Mouse (Mus musculus) neural tube, embryonic 13.5 days (tissue): Measurements from ENCODE around the gene Olfr1349. TPM values are rescaled to one million over a fixed set of nuclear protein-coding genes. Genes with fewer than 3 reads are reported as not detected.
"Not testable (repeated sequence)": the region's sequence is repeated elsewhere in the genome, so short reads cannot be mapped to it uniquely, and the experiment has no call there.

ENCODE experiments used
- ATAC-seq: fragments of 200-750 bp; cut with Nextera tagmentation; 2 replicates; pipeline ENCODE4 v1.8.0; 2017; ENCODE audit warnings: low read depth, mild to moderate bottlenecking, moderate TSS enrichment, moderate library complexity
- H3K27ac ChIP-seq: fragments of 300-500 bp; sonication (generic); replicated peaks from 2 replicates; pipeline ENCODE4 v1.5.1; 2015; ENCODE audit warnings: moderate library complexity, mild to moderate bottlenecking, inconsistent platforms
- H3K27me3 ChIP-seq: fragments of 300-500 bp; sonication (generic); 2 replicates; pipeline ENCODE4 v1.6.1; 2015; ENCODE audit warnings: mild to moderate bottlenecking, inconsistent platforms
- H3K36me3 ChIP-seq: fragments of 300-500 bp; sonication (generic); 2 replicates; pipeline ENCODE4 v1.6.1; 2015; ENCODE audit warnings: mild to moderate bottlenecking, inconsistent platforms
- H3K4me1 ChIP-seq: fragments of 300-500 bp; sonication (generic); replicated peaks from 2 replicates; pipeline ENCODE4 v1.6.1; 2015; ENCODE audit warnings: inconsistent platforms
- H3K4me2 ChIP-seq: fragments of 300-500 bp; sonication (generic); 2 replicates; pipeline ENCODE4 v1.6.1; 2015; ENCODE audit warnings: inconsistent platforms, mild to moderate bottlenecking, moderate library complexity
- H3K4me3 ChIP-seq: fragments of 300-500 bp; sonication (generic); 2 replicates; pipeline ENCODE4 v1.5.1; 2015; ENCODE audit warnings: mild to moderate bottlenecking, inconsistent platforms
- H3K9ac ChIP-seq: fragments of 300-500 bp; sonication (generic); 2 replicates; pipeline ENCODE4 v1.6.1; 2015; ENCODE audit warnings: moderate library complexity, mild to moderate bottlenecking, inconsistent platforms
- H3K9me3 ChIP-seq: fragments of 300-500 bp; sonication (generic); 2 replicates; pipeline ENCODE4 v1.6.1; 2016; ENCODE audit warnings: inconsistent platforms
- WGBS: fragments of 180-500 bp; shearing (Covaris S2); methylation state at CpG from one replicate; pipeline ENCODE4 v1.1.7; 2015; 5-methylcytosine and 5-hydroxymethylcytosine counted together
- polyA plus RNA-seq: library from polyadenylated mRNA; unstranded; fragments of >200 nt; fragmentation: Nextera tagmentation; extraction: Ambion mirVana; gene quantifications from 2 replicates; pipeline ENCODE4 v1.2.1, GENCODE M21; 2015

Olfr1349 gene
- polyA plus RNA-seq, result not detected in 2 replicates

- 0 out of 2 replicates have a peak, but pooled peaks cover 4% of the 10 kb centered on the region for H3K9me3 ChIP-seq
- no peak for ATAC-seq
- no peaks in the 10 kb centered on the region for H3K4me1 ChIP-seq
- no peak within 1 kb of the TSS for H3K4me2 ChIP-seq
- H3K4me3 ChIP-seq, result no peak within 1 kb of the TSS
- no peak within 1 kb of the TSS for H3K9ac ChIP-seq
- 80% methylated on average over 5 of the region's 5 CpGs for WGBS
- H3K27ac ChIP-seq, result no peak within 1 kb of the TSS
- H3K27me3 ChIP-seq, result no peaks in the 10 kb centered on the region
- H3K36me3 ChIP-seq, result no peaks in the 10 kb centered on the region
Observed at GRCm38 (mm10) chr7:6522850-6523249, at the start of gene Olfr1349. Gene Olfr1349, minus strand, starts transcription at chr7:6522950.

DNA sequence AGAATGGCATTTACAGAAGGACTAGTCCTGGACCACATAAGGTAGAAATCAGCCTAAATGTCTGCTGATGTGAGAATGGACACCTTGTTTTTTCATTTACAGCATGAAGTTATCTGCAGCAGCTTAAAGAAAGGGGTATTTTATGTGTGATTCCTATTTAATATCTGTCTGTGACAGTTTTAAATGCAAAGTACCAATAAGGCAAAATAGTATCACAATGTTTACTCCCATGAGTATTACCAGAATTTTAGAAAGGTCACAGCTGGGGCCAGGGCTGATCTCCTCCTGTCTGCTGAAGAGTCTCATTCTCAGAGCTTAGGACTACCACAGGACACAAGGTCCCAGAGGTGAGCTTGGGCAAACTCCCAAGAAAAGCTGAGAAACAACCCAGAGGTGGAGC, 41.8 kb upstream of the Olfr1349 start, which contains the start of gene Olfr1350:
Olfr1350 (plus strand) TSS at position 301 of the 400 bp plus-strand sequence.
- ATAC-seq, result no peak
- H3K4me2 ChIP-seq, result no peak within 1 kb of the TSS
- no peaks in the 10 kb centered on the region for H3K27me3 ChIP-seq
- no peaks in the 10 kb centered on the region for H3K4me1 ChIP-seq
- H3K27ac ChIP-seq, result no peak within 1 kb of the TSS
- peaks cover 12% of the 10 kb centered on the region for H3K9me3 ChIP-seq
- no peaks in the 10 kb centered on the region for H3K36me3 ChIP-seq
- no peak within 1 kb of the TSS for H3K4me3 ChIP-seq
- no peak within 1 kb of the TSS for H3K9ac ChIP-seq

DNA sequence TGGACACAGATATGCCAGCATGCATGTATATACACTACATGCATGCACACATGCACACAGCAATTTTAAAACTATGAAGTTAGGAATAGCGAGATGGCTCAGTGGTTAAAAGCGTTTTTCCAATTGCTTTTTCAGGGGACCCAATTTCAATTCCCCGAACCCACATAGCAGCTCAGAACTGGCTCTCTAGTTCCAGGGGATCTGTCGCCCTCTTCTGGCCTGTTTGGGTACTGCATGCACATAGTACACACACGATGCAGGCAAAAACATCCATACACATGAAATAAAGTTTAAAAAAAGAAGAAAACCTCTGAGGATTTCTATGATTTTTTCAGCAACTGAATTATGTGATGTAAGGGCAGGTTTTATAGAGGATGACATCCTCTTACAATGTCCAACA, 3.4 kb upstream of the Olfr1349 start:
- Histone ChIP-seq H3K4me2 (no peak overlapping the region), H3K4me3 (no peak overlapping the region), H3K4me1 (no peaks in the 10 kb centered on the region), H3K27ac (no peak overlapping the region), H3K27me3 (no peaks in the 10 kb centered on the region), H3K36me3 (no peaks in the 10 kb centered on the region), H3K9ac (no peak overlapping the region), H3K9me3 (0 out of 2 replicates have a peak, but pooled peaks cover 4% of the 10 kb centered on the region)
- ATAC-seq, result no peak
- 61% methylated on average over 5 of the region's 5 CpGs for WGBS

GRCm38 (mm10) chr7:6525001-6525400, 2.3 kb upstream of the Olfr1349 start:
- no peak overlapping the region for H3K4me2 ChIP-seq
- no peak overlapping the region for H3K27ac ChIP-seq
- H3K9me3 ChIP-seq, result 0 out of 2 replicates have a peak, but pooled peaks cover 4% of the 10 kb centered on the region
- 58% methylated on average over 3 of the region's 3 CpGs for WGBS
- no peaks in the 10 kb centered on the region for H3K4me1 ChIP-seq
- no peak overlapping the region for H3K4me3 ChIP-seq
- H3K9ac ChIP-seq, result no peak overlapping the region
- no peaks in the 10 kb centered on the region for H3K27me3 ChIP-seq
- no peaks in the 10 kb centered on the region for H3K36me3 ChIP-seq
- ATAC-seq, result no peak

- Histone ChIP-seq H3K4me1 (no peaks in the 10 kb centered on the region), H3K9me3 (0 out of 2 replicates have a peak, but pooled peaks cover 2% of the 10 kb centered on the region), H3K4me3 (no peak overlapping the region), H3K27ac (no peak overlapping the region), H3K9ac (no peak overlapping the region), H3K27me3 (no peaks in the 10 kb centered on the region), H3K4me2 (no peak overlapping the region), H3K36me3 (no peaks in the 10 kb centered on the region)
- ATAC-seq, result no peak
- WGBS, result 46% methylated on average over 1 of the region's 1 CpGs
Observed at GRCm38 (mm10) chr7:6521666-6522065, 1.1 kb downstream of the Olfr1349 start.

- 94% methylated on average over 1 of the region's 1 CpGs for WGBS
Observed at GRCm38 (mm10) chr7:6508648-6509047, 14.1 kb downstream of the Olfr1349 start, which contains the start of gene Olfr1348. Gene Olfr1348, minus strand, starts transcription at chr7:6508748.

GRCm38 (mm10) chr7:6499655-6500054, 23.1 kb downstream of the Olfr1349 start, which contains the start of gene Olfr1347:
Gene Olfr1347, minus strand, starts transcription at chr7:6499755.
- H3K9me3 ChIP-seq, result no peaks in the 10 kb centered on the region
- H3K9ac ChIP-seq, result no peak within 1 kb of the TSS
- H3K4me3 ChIP-seq, result no peak within 1 kb of the TSS
- no peak within 1 kb of the TSS for H3K4me2 ChIP-seq
- 64% methylated on average over 1 of the region's 1 CpGs for WGBS
- H3K27ac ChIP-seq, result no peak within 1 kb of the TSS
- H3K27me3 ChIP-seq, result no peaks in the 10 kb centered on the region
- H3K4me1 ChIP-seq, result no peaks in the 10 kb centered on the region
- H3K36me3 ChIP-seq, result no peaks in the 10 kb centered on the region
- no peak for ATAC-seq

More at GRCm38 (mm10) chr7:6508648-6509047, 14.1 kb downstream of the Olfr1349 start, which contains the start of gene Olfr1348:
- Histone ChIP-seq H3K27ac (no peak within 1 kb of the TSS), H3K9ac (no peak within 1 kb of the TSS), H3K4me2 (no peak within 1 kb of the TSS), H3K9me3 (no peaks in the 10 kb centered on the region), H3K4me3 (no peak within 1 kb of the TSS), H3K4me1 (no peaks in the 10 kb centered on the region), H3K36me3 (no peaks in the 10 kb centered on the region), H3K27me3 (no peaks in the 10 kb centered on the region)
- ATAC-seq, result no peak

- Histone ChIP-seq H3K27me3 (no peaks in the 10 kb centered on the region), H3K4me1 (no peaks in the 10 kb centered on the region), H3K9ac (no peak within 1 kb of the TSS), H3K4me2 (no peak within 1 kb of the TSS), H3K4me3 (no peak within 1 kb of the TSS), H3K27ac (no peak within 1 kb of the TSS), H3K9me3 (0 out of 2 replicates have a peak, but pooled peaks cover 3% of the 10 kb centered on the region), H3K36me3 (no peaks in the 10 kb centered on the region)
- ATAC-seq, result no peak
- WGBS, result 40% methylated on average over 2 of the region's 2 CpGs
Observed at GRCm38 (mm10) chr7:6486841-6487240, 35.9 kb downstream of the Olfr1349 start, which contains the start of gene Olfr5. Gene Olfr5, minus strand, starts transcription at chr7:6486941.

DNA sequence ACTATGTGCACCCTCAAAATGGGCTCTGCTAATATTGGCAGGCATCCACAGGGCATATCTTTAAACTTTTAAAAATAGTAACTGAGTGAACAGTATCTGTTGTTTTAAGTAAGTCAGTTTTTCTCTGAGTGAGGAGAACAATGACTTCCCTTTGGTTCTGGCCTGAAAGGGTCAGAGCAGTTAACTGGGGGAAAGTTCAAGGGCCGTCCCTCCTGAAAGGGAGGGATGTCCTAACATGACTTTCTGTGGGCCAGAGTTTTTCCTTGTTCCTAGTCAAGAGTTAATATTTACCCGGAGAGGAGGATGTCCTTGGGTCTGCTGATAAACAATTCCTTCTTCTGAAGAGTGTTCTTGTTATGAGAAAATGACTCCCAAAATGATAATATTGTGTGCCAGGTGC, 45.1 kb downstream of the Olfr1349 start:
- not testable (repeated sequence) for H3K4me2 ChIP-seq, H3K27ac ChIP-seq, H3K4me3 ChIP-seq, H3K27me3 ChIP-seq, H3K36me3 ChIP-seq, H3K9me3 ChIP-seq, H3K4me1 ChIP-seq, ATAC-seq, H3K9ac ChIP-seq
- WGBS, result 83% methylated on average over 2 of the region's 2 CpGs

GRCm38 (mm10) chr7:6466951-6467350, 55.8 kb downstream of the Olfr1349 start, which contains the start of gene Olfr1346:
Gene Olfr1346, plus strand, starts transcription at chr7:6467101.
- Histone ChIP-seq H3K9me3 (no peaks in the 10 kb centered on the region), H3K4me2 (no peak within 1 kb of the TSS), H3K27ac (no peak within 1 kb of the TSS), H3K36me3 (no peaks in the 10 kb centered on the region), H3K27me3 (no peaks in the 10 kb centered on the region), H3K4me3 (no peak within 1 kb of the TSS), H3K4me1 (no peaks in the 10 kb centered on the region), H3K9ac (no peak within 1 kb of the TSS)
- no peak for ATAC-seq

Other genes with a start within 250 kb of the Olfr1349 start
- 17.7 and 17.8 TPM in 2 replicates for gene Zfp667, start 236.4 kb downstream of the Olfr1349 start, polyA plus RNA-seq
- gene Zfp583, start 191.7 kb downstream of the Olfr1349 start, polyA plus RNA-seq, result 10.4 and 14.0 TPM in 2 replicates
- gene Gm3854, start 179.2 kb downstream of the Olfr1349 start, polyA plus RNA-seq, result 6.7 and 7.4 TPM in 2 replicates
- gene Zfp78, start 159.7 kb downstream of the Olfr1349 start, polyA plus RNA-seq, result 3.5 and 4.5 TPM in 2 replicates
- 12.0 and 15.1 TPM in 2 replicates for gene Zfp28, start 139.7 kb downstream of the Olfr1349 start, polyA plus RNA-seq
- 2.8 and 3.2 TPM in 2 replicates for gene Smim17, start 124.2 kb downstream of the Olfr1349 start, polyA plus RNA-seq
- gene Gm20715, start 112.7 kb downstream of the Olfr1349 start, polyA plus RNA-seq, result not detected in 2 replicates
- 0.10 TPM in 1 of 2 replicates, not detected in the other for gene Olfr1344, start 84.3 kb downstream of the Olfr1349 start, polyA plus RNA-seq
- not detected in 2 replicates for gene Olfr1336, start 66.8 kb downstream of the Olfr1349 start, polyA plus RNA-seq
- not detected in 2 replicates for gene Olfr1346, start 55.8 kb downstream of the Olfr1349 start, polyA plus RNA-seq
- not detected in 2 replicates for gene Olfr5, start 36.0 kb downstream of the Olfr1349 start, polyA plus RNA-seq
- not detected in 2 replicates for gene Olfr1347, start 23.2 kb downstream of the Olfr1349 start, polyA plus RNA-seq
- gene Olfr1348, start 14.2 kb downstream of the Olfr1349 start, polyA plus RNA-seq, result not detected in 2 replicates
- not detected in 2 replicates for gene Olfr1350, start 41.9 kb upstream of the Olfr1349 start, polyA plus RNA-seq
- 2.6 and 3.0 TPM in 2 replicates for gene Zim1, start 173.5 kb upstream of the Olfr1349 start, polyA plus RNA-seq
- 65.2 and 87.1 TPM in 2 replicates for gene Peg3, start 207.5 kb upstream of the Olfr1349 start, polyA plus RNA-seq
- 19.1 and 20.6 TPM in 2 replicates for gene Usp29, start 207.6 kb upstream of the Olfr1349 start, polyA plus RNA-seq